Mouse (Mus musculus) monocyte, adult 2 months (primary cell): ENCODE data around the gene Maco1.

Experiments used
- DNase-seq, 2 experiments: peaks; one replicate each; pipeline ENCODE4 v3.0.0; 2022; ENCODE audit warnings: low spot score in 2 of 2, low read depth in 1 of 2

The Maco1 gene

GRCm38 (mm10) chr4:134775234-134775944 is 77.8 kb downstream of the Maco1 start:
- DNase-seq: no peak

- no peak for DNase-seq
These were observed 79.0 kb downstream of the Maco1 start for GRCm38 (mm10) chr4:134774126-134774525.

DNA sequence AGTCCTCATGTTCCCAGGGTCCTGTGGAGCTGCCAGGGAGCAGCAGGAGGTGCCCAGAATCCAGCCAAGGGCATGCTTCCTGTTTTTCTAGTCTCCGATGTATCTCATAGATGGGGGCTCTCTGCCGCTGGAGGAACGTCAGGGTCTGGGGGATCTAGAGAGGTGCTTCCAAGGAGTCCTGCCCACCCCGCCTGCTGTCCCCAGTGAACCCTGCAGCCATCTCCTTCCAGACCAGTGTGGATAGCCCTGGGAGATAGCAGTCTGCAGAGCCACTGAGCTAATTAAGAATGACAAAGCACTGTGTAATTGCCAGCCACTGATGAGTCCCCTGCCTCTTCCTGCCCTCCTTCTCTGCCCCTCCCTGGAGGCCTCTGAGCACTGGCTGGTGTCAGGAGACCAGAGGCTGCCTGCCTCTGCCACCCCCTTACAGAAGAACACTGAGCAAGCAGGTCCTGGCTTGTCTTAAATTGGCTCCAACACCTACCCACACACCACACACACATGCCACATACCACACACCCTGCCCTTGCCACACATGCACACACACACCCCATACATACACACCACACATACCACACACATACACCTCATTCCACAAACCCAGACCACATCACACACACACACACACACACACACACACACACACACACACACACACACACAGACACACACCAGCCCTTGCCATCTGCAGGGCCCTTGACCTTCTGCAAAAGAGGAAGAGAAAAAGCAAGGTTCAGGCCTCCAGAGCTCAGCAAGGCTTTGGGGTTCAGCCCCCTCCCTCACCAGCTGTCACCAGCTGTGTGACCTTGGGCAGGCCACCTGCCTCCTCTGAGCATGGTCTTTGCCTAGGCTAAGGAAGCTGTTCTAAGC is 80.1 kb downstream of the Maco1 start:
- no peak for DNase-seq

- no peak for DNase-seq
These were observed 83.3 kb downstream of the Maco1 start for GRCm38 (mm10) chr4:134769891-134770290.

DNA sequence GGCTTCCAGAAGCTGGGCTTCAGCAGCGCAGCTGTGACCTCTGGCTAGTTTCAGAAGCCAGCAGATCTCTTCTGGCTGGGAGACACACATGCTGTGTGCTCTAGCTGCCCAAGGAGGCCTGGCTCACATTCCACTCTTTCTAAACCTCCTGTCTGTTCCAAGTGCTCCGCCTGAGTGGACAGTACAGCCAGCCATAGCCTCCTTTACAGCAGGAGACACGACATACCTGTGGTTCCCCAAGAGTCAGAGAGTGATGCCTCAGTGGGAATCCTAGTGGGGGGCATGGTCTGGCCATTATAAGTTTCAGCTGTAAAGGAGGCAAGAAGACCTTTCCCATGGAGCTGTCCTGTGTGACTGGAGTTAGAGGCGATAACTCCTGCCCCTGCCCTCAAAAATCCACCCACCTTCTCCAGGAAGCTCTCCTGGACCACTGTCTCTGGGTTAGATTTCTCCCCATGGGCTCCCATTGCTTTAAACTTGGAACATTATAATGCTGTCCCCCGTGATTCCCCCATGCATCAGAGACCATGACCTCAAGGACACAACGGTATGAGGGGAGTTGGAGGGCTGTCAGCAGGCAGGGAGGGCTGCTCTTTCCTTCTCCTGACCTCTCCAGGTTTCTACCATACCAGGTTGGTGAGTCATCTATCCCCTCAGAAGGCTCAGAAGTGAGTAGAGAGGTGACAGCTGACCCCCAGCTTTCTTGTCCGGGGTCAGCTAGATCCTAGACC is 83.9 kb downstream of the Maco1 start:
- DNase-seq: no peak

DNA sequence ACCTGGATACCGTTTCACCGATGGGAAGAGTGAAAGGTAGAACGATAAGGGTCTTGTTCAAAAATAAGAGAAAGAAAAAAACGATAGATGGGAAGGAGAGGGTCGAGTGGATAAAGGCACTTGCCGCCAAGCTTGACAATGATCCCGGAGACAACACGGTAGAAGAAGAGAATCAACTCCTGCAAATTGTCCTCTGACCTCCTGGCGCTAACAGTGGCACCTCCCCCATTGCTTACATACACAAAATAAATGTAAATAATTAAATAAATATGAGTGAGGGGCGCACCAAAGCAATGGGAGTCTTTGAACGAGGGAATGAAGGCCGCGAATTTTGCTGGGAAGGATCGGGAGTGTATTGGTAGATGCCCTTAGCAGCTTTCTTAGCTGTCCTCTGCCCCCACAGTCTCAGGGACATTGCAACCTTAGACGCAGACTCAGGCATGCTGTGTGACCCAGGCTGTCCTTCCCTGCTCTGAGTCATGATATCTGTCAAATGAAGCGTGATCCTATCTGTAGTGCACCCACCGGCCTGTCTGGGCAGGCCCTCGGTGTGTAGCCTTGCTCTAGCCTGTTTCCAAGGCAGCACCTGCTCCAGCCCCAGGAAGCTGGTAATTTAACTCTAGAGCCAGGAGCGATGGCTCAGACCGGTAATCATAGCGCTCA is 84.8 kb downstream of the Maco1 start:
- no peak for DNase-seq

DNA sequence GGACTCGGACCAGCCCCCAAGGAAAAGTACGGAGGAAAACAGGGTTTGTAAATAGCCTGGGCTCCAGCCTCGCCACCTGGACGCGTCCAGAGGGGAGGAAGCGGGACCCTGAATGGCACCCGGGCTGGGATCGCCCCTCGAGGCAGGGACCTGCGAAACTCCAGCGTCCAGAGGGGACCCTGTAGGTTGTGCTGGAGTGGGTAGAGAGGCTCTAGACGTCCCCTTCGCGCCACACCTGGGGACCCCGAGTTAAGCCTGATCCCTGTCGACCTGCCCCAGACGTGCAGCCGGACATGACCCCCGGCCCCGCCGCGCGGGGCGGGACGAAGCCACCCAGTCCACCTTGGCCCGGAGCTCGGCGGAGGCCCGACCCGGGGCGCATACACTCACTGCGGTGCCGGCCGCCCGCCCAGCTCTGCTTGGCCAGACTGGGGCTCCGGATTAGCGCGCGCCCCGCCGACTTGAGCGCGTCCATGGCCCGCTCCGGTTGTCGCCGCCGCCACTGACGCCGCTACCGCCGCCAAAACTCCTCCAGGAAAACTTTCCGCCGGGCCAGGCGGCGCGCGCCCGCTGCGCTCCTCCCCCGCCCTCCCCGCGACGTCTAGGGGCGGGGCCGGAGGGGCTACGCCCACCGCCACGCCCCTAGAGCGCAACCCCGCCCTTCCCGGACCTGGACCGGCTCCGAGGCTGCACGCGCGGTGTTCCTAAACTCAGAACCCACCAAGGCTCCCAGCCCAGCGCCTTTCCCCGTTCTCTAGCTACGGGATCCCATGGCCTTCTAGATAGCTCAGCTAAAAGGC is 85.5 kb downstream of the Maco1 start, which contains the start of gene Ldlrap1:
TSS of gene Ldlrap1 (minus strand) at position 599 of the 800 bp plus-strand sequence.
- DNase-seq: peak in 1 of 2 experiments; percentile 40

DNA sequence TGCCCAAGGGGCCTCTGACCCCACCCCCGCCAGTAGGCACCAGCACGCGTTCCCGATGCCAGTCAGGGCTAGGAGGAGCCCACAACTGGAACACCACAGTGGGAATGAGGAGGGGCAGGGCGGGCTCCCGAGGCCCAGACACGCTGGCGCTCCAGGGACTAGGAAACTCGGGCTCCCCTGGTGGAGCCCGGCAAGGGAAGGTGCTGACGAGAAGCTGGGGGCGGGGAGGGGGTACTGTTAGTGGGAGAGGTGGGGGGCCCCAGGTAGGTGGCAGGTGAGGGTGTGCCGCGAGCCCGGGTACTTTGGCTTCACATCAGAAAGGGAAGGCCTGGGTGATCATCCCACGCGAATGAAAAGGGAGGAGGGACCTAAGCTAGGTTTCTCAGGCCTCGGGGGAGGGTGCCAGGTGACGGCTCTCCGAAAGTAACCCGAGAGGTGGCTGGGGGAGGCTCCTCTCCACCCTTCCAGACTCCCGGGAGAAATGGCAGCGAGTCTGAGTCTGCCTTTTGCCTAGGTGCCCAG is 86.2 kb downstream of the Maco1 start:
- DNase-seq: no peak

- DNase-seq: no peak
These were observed 86.9 kb downstream of the Maco1 start for GRCm38 (mm10) chr4:134766277-134766676.

- DNase-seq: no peak
These were observed 88.8 kb downstream of the Maco1 start for GRCm38 (mm10) chr4:134764333-134764732.

GRCm38 (mm10) chr4:134762360-134762759 is 90.8 kb downstream of the Maco1 start:
- peak in 1 of 2 experiments; percentile 50 for DNase-seq

DNA sequence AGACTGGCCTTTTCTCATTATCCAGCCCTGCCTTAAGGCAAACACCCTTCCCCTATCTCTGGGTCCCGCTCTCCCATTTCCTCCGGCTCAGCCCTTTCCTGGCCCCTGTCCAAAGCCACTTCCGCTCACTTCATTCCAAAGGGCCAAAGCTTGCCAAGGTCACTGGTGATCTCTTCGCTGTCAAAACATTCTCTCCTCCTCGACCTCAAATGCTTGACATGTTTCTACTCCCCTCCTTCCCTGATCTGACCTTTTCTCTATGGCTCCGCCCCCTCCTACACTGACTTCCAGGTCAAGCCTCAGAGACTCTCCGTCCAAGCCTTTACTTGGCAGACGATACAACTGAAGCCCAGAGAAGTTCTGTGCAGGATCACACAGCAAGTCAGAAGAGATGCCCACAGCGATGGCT is 92.3 kb downstream of the Maco1 start:
- no peak for DNase-seq

GRCm38 (mm10) chr4:134760281-134760680 is 92.9 kb downstream of the Maco1 start:
- DNase-seq: no peak

GRCm38 (mm10) chr4:134759564-134759963 is 93.6 kb downstream of the Maco1 start:
- DNase-seq: no peak

GRCm38 (mm10) chr4:134758922-134759321 is 94.2 kb downstream of the Maco1 start:
- no peak for DNase-seq

- DNase-seq: no peak
These were observed 94.8 kb downstream of the Maco1 start for GRCm38 (mm10) chr4:134758367-134758766.

GRCm38 (mm10) chr4:134756953-134757352 is 96.2 kb downstream of the Maco1 start:
- no peak for DNase-seq

GRCm38 (mm10) chr4:134754941-134755340 is 98.2 kb downstream of the Maco1 start:
- no peak for DNase-seq

- no peak for DNase-seq
These were observed 98.8 kb downstream of the Maco1 start for GRCm38 (mm10) chr4:134754371-134754770.
